Mouse (Mus musculus): Measurements from ENCODE around the gene Ccdc137. TPM values are rescaled to one million over a fixed set of nuclear protein-coding genes. Genes with fewer than 3 reads are reported as not detected.

Gene Ccdc137
- polyA plus RNA-seq, 1 experiment from 2014 or later: 20.2 TPM

GRCm38 (mm10) chr11:120499894-120500293 is 42.0 kb downstream of the Ccdc137 start:
- 82% methylated on average over 6 of the region's 6 CpGs for WGBS
- Histone ChIP-seq H3K9me3 (ENCODE audit: control insufficient read depth, low read length) (no peaks in the 10 kb centered on the region), H3K4me2 (ENCODE audit: low read length) (no peak overlapping the region), H3K27ac (replicated peaks in 1 of 2; ENCODE audit: control insufficient read depth in 1 of 2, insufficient read depth in 1 of 2, low read depth in 2 of 2, low read length in 2 of 2) (no peak overlapping the region), H3K36me3 (ENCODE audit: control insufficient read depth, insufficient read depth, low read length) (peaks cover 41% of the 10 kb centered on the region), H3K9ac (ENCODE audit: low read length) (no peak overlapping the region), H3K4me3 (ENCODE audit: control insufficient read depth in 1 of 2, insufficient read depth in 1 of 2, low read depth in 1 of 2, low read length in 2 of 2) (no peak overlapping the region), H3K27me3 (ENCODE audit: control insufficient read depth, insufficient read depth, low read length) (no peaks in the 10 kb centered on the region), H3K4me1 (ENCODE audit: control insufficient read depth in 2 of 2, insufficient read depth in 2 of 2, low read length in 2 of 2) (peaks cover 0 to 7% of the 10 kb centered on the region in 2 experiments; a peak in 2 of 4 replicates)
- ATAC-seq (ENCODE audit: insufficient number of reproducible peaks, insufficient read depth, low FRiP score, low read depth): no peak

DNA sequence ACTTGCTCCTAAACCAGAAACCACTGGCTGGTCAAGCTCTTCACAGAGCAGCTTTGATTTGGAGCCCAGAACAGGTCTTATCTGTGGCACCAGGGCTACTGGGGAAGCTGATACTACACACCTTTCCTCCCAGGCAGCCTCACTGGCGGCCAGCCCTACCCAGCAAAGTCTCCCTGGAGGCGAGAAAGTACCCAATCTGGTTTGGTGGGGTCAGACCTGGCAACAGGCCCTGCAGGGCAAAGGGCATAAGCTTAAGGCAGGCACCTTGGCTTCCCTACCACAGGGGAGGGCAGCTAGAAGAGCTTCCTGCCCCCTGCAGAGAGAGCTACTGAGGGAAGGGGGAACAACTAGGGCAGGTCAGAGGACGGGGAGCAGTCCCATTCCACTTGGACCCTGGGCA is 42.4 kb downstream of the Ccdc137 start:
- no peak overlapping the region for H3K4me3 ChIP-seq (ENCODE audit: control insufficient read depth in 1 of 2, insufficient read depth in 1 of 2, low read depth in 1 of 2, low read length in 2 of 2)
- no peak overlapping the region for H3K9ac ChIP-seq (ENCODE audit: low read length)
- H3K4me1 ChIP-seq (ENCODE audit: control insufficient read depth in 2 of 2, insufficient read depth in 2 of 2, low read length in 2 of 2): peaks cover 0 to 7% of the 10 kb centered on the region in 2 experiments; a peak in 2 of 4 replicates
- H3K9me3 ChIP-seq (ENCODE audit: control insufficient read depth, low read length): no peaks in the 10 kb centered on the region
- no peak overlapping the region for H3K27ac ChIP-seq (replicated peaks in 1 of 2; ENCODE audit: control insufficient read depth in 1 of 2, insufficient read depth in 1 of 2, low read depth in 2 of 2, low read length in 2 of 2)
- no peak for ATAC-seq (ENCODE audit: insufficient number of reproducible peaks, insufficient read depth, low FRiP score, low read depth)
- H3K27me3 ChIP-seq (ENCODE audit: control insufficient read depth, insufficient read depth, low read length): no peaks in the 10 kb centered on the region
- WGBS: 11% methylated on average over 3 of the region's 3 CpGs
- H3K36me3 ChIP-seq (ENCODE audit: control insufficient read depth, insufficient read depth, low read length): peaks cover 37% of the 10 kb centered on the region
- no peak overlapping the region for H3K4me2 ChIP-seq (ENCODE audit: low read length)

GRCm38 (mm10) chr11:120501018-120501417 is 43.1 kb downstream of the Ccdc137 start:
- H3K4me1 ChIP-seq (ENCODE audit: control insufficient read depth in 2 of 2, insufficient read depth in 2 of 2, low read length in 2 of 2): peaks cover 0 to 7% of the 10 kb centered on the region in 2 experiments; a peak in 2 of 4 replicates
- no peak overlapping the region for H3K27ac ChIP-seq (replicated peaks in 1 of 2; ENCODE audit: control insufficient read depth in 1 of 2, insufficient read depth in 1 of 2, low read depth in 2 of 2, low read length in 2 of 2)
- WGBS: 63% methylated on average over 6 of the region's 6 CpGs
- H3K9me3 ChIP-seq (ENCODE audit: control insufficient read depth, low read length): no peaks in the 10 kb centered on the region
- no peak overlapping the region for H3K4me2 ChIP-seq (ENCODE audit: low read length)
- H3K27me3 ChIP-seq (ENCODE audit: control insufficient read depth, insufficient read depth, low read length): no peaks in the 10 kb centered on the region
- H3K4me3 ChIP-seq (ENCODE audit: control insufficient read depth in 1 of 2, insufficient read depth in 1 of 2, low read depth in 1 of 2, low read length in 2 of 2): no peak overlapping the region
- no peak for ATAC-seq (ENCODE audit: insufficient number of reproducible peaks, insufficient read depth, low FRiP score, low read depth)
- H3K9ac ChIP-seq (ENCODE audit: low read length): no peak overlapping the region
- peaks cover 30% of the 10 kb centered on the region for H3K36me3 ChIP-seq (ENCODE audit: control insufficient read depth, insufficient read depth, low read length)

DNA sequence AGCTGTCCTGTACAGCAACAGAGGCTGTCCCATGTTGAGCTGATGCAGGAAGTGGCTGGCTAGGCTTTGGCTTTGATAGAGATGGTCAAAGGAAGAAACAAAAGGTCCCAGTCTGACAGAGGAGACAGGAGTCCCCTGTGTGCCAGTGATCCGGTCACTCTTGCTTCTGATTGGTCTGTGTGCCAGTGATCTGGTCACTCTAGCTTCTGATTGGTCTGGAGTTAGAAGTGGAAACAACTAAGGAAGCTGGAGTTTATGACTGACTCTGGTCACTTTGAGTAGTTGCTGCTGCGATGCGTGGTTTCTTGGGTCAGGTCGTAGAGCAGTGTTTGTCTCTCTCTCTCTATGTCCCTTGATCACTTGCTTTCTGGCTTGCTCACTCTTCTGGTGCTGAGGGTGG is 43.8 kb downstream of the Ccdc137 start:
- WGBS: 81% methylated on average over 4 of the region's 4 CpGs
- Histone ChIP-seq H3K4me3 (ENCODE audit: control insufficient read depth in 1 of 2, insufficient read depth in 1 of 2, low read depth in 1 of 2, low read length in 2 of 2) (no peak overlapping the region), H3K27me3 (ENCODE audit: control insufficient read depth, insufficient read depth, low read length) (no peaks in the 10 kb centered on the region), H3K9me3 (ENCODE audit: control insufficient read depth, low read length) (no peaks in the 10 kb centered on the region), H3K9ac (ENCODE audit: low read length) (no peak overlapping the region), H3K4me2 (ENCODE audit: low read length) (no peak overlapping the region), H3K27ac (replicated peaks in 1 of 2; ENCODE audit: control insufficient read depth in 1 of 2, insufficient read depth in 1 of 2, low read depth in 2 of 2, low read length in 2 of 2) (no peak overlapping the region), H3K4me1 (ENCODE audit: control insufficient read depth in 2 of 2, insufficient read depth in 2 of 2, low read length in 2 of 2) (peaks cover 0 to 7% of the 10 kb centered on the region in 2 experiments; a peak in 2 of 4 replicates), H3K36me3 (ENCODE audit: control insufficient read depth, insufficient read depth, low read length) (peaks cover 23% of the 10 kb centered on the region)
- ATAC-seq (ENCODE audit: insufficient number of reproducible peaks, insufficient read depth, low FRiP score, low read depth): no peak

DNA sequence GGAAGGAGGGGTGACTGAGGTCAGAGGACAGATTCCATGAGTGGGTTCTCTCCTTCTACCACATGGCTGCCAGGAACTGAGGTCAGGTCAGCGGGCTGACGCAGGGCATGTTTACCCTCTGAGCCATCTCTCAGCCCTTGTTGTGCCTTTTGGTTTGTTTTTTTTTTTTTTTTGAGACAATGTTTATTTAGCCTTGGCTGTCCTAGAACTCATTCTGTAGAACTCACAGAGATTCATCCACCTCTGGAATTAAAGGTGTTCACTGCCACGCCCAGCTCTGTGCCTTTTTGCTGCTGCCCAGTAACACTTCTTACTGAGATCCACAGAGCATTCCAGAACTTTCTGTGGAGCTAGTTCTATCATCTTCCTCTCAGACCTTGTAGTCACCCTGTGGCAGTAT is 47.7 kb downstream of the Ccdc137 start:
- H3K9me3 ChIP-seq (ENCODE audit: control insufficient read depth, low read length): no peaks in the 10 kb centered on the region
- H3K4me1 ChIP-seq (ENCODE audit: control insufficient read depth in 2 of 2, insufficient read depth in 2 of 2, low read length in 2 of 2): peaks cover 2 to 5% of the 10 kb centered on the region in 2 experiments; a peak in 3 of 4 replicates
- ATAC-seq (ENCODE audit: insufficient number of reproducible peaks, insufficient read depth, low FRiP score, low read depth): no peak
- H3K27me3 ChIP-seq (ENCODE audit: control insufficient read depth, insufficient read depth, low read length): no peaks in the 10 kb centered on the region
- 78% methylated on average over 3 of the region's 3 CpGs for WGBS
- H3K27ac ChIP-seq (replicated peaks in 1 of 2; ENCODE audit: control insufficient read depth in 1 of 2, insufficient read depth in 1 of 2, low read depth in 2 of 2, low read length in 2 of 2): no peak overlapping the region
- H3K9ac ChIP-seq (ENCODE audit: low read length): no peak overlapping the region
- H3K4me3 ChIP-seq (ENCODE audit: control insufficient read depth in 1 of 2, insufficient read depth in 1 of 2, low read depth in 1 of 2, low read length in 2 of 2): no peak overlapping the region
- no peak overlapping the region for H3K4me2 ChIP-seq (ENCODE audit: low read length)
- H3K36me3 ChIP-seq (ENCODE audit: control insufficient read depth, insufficient read depth, low read length): no peaks in the 10 kb centered on the region

DNA sequence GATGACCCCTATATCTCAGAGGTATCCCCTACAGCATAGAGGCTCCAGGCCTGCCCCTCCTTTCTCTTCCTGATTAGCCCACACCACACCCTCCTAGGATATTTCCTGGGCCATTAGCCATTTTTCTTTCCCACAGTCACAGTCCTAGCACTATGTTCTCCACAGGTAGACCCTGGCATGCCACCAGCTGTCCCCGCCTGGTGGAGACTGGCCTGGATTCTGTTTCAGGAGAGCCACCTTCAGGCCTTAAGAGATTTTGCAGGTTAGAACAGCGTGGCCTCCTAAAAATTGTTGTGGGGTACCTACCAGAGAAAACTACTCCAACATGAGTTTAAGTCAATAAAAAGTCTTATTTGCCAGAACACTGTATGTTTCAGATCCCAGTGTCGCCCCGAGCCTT is 49.0 kb downstream of the Ccdc137 start:
- no peaks in the 10 kb centered on the region for H3K27me3 ChIP-seq (ENCODE audit: control insufficient read depth, insufficient read depth, low read length)
- WGBS: 51% methylated on average over 4 of the region's 4 CpGs
- H3K9ac ChIP-seq (ENCODE audit: low read length): no peak overlapping the region
- H3K27ac ChIP-seq (replicated peaks in 1 of 2; ENCODE audit: control insufficient read depth in 1 of 2, insufficient read depth in 1 of 2, low read depth in 2 of 2, low read length in 2 of 2): no peak overlapping the region
- no peak overlapping the region for H3K4me2 ChIP-seq (ENCODE audit: low read length)
- ATAC-seq (ENCODE audit: insufficient number of reproducible peaks, insufficient read depth, low FRiP score, low read depth): no peak
- H3K9me3 ChIP-seq (ENCODE audit: control insufficient read depth, low read length): no peaks in the 10 kb centered on the region
- H3K4me1 ChIP-seq (ENCODE audit: control insufficient read depth in 2 of 2, insufficient read depth in 2 of 2, low read length in 2 of 2): peaks cover 6 to 9% of the 10 kb centered on the region in 2 experiments; a peak in 3 of 4 replicates
- H3K36me3 ChIP-seq (ENCODE audit: control insufficient read depth, insufficient read depth, low read length): no peaks in the 10 kb centered on the region
- H3K4me3 ChIP-seq (ENCODE audit: control insufficient read depth in 1 of 2, insufficient read depth in 1 of 2, low read depth in 1 of 2, low read length in 2 of 2): no peak overlapping the region

DNA sequence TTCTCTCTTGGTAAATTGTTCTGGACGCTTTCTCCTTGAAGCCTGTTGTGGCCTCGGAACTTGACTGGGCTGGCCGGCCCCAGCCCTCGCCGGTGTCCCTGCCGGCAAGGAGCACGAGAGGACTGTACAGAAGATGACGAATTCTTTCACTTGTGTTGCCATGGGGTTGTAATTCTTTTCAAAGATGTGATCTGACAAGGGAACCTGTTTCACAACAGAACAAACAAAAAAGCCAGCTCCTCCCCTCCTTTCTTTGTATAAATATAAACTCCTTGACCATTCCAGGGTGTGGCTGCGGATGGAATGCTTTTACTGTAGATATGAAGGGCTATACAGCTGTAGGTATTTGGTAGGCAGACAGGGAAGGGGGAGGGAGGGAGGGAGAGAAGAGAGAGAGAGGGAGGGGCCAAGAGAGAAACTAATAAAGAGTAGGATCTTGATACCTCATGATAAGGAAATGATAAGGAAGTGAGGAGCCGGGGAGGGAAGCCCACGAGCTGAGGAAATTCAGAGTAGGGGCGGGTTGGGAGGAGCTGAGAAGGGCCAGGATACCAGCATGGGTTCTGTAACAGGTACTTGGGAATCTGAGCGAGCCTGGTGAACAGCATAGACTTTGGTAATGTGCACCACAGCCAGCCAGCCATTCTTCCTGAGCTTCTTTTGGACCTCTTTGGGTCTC is 49.8 kb downstream of the Ccdc137 start:
- Histone ChIP-seq H3K9ac (ENCODE audit: low read length) (no peak overlapping the region), H3K4me1 (ENCODE audit: control insufficient read depth in 2 of 2, insufficient read depth in 2 of 2, low read length in 2 of 2) (peaks cover 6 to 9% of the 10 kb centered on the region in 2 experiments; a peak in 3 of 4 replicates), H3K27ac (replicated peaks in 1 of 2; ENCODE audit: control insufficient read depth in 1 of 2, insufficient read depth in 1 of 2, low read depth in 2 of 2, low read length in 2 of 2) (no peak overlapping the region), H3K4me3 (ENCODE audit: control insufficient read depth in 1 of 2, insufficient read depth in 1 of 2, low read depth in 1 of 2, low read length in 2 of 2) (no peak overlapping the region), H3K36me3 (ENCODE audit: control insufficient read depth, insufficient read depth, low read length) (no peaks in the 10 kb centered on the region), H3K4me2 (ENCODE audit: low read length) (no peak overlapping the region), H3K27me3 (ENCODE audit: control insufficient read depth, insufficient read depth, low read length) (no peaks in the 10 kb centered on the region), H3K9me3 (ENCODE audit: control insufficient read depth, low read length) (no peaks in the 10 kb centered on the region)
- ATAC-seq (ENCODE audit: insufficient number of reproducible peaks, insufficient read depth, low FRiP score, low read depth): no peak
- WGBS: 73% methylated on average over 13 of the region's 13 CpGs
